Comparison of ENCODE assay signal across 11 mouse cellular contexts in the genomic region with DNA sequence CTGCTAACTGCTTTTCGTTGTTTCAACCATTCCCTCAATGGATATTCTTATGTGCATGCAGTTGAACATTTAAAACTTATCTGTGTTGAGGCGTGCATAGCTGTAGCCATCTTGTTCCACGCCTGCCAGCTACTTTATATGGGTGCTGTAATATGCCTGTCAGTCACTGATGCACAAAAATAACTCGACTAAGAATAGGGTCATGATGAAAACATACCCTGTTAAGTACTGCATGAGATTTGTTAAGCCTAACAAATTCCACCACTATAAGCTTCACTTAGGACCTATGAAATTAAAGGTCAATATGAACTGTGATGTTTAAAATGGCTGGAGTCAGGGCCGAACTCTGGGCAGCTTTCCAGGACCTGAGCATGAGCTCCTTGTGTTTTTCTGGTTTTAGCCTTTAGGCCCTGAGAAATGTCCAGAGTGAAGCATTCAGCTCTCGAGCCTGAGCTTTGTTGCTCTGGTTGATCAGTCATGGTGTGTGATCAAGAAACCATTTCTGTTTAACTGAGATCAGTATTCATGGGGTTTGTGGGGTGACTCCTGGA. TPM values are rescaled to one million over a fixed set of nuclear protein-coding genes. Genes with fewer than 3 reads are reported as not detected.
A peak's percentile ranks its signal among the peaks of the same experiment; 100 is the strongest.
DNase-seq lines count a peak whose midpoint lies in the region; ATAC-seq and TF ChIP-seq lines count a peak whose summit lies in the region.
"Had no signal": no experiment of that assay in that cellular context is flagged by ENCODE, and none has a peak within 500 bp of the region (broad histone marks: within the 10 kb centered on the region; RNA-seq: fewer than 3 reads in every experiment).

No protein-coding gene starts in this region.

- peak overlapping the region; percentile 32; the same call in 1 of the 2 replicates for H3K4me3 ChIP-seq in liver, adult 2 months (ENCODE audit: insufficient read depth, low read depth, low read length)
- H3K4me3 ChIP-seq in liver, embryonic 11.5 days (ENCODE audit: low read depth, low read length): no peak overlapping the region
- peak overlapping the region; percentile 2; the same call in 1 of the 2 replicates for H3K4me3 ChIP-seq in forebrain, embryonic 12.5 days (replicated peaks)
- H3K4me3 ChIP-seq in limb, embryonic 14.5 days (replicated peaks; ENCODE audit: low read length): no peak overlapping the region

- H3K4me1 ChIP-seq in liver, adult 2 months (ENCODE audit: control insufficient read depth, insufficient read depth, low read length): peaks cover 16% of the 10 kb centered on the region
- 0 out of 2 replicates have a peak, but pooled peaks cover 4% of the 10 kb centered on the region for H3K4me1 ChIP-seq in liver, embryonic 11.5 days (replicated peaks; ENCODE audit: control insufficient read depth, insufficient read depth, low read length)
- H3K4me1 ChIP-seq in forebrain, embryonic 12.5 days: peaks cover 29% of the 10 kb centered on the region
- H3K4me1 ChIP-seq in limb, embryonic 14.5 days (ENCODE audit: control insufficient read depth, insufficient read depth, low read length): peaks cover 20% of the 10 kb centered on the region

- H3K9ac ChIP-seq in liver, adult 2 months (ENCODE audit: low read depth, low read length): no peak overlapping the region
- no peak overlapping the region for H3K9ac ChIP-seq in liver, embryonic 11.5 days (ENCODE audit: low read depth, low read length)
- H3K9ac ChIP-seq in forebrain, embryonic 12.5 days: no peak overlapping the region
- H3K9ac ChIP-seq in limb, embryonic 14.5 days (ENCODE audit: low read depth, low read length, severe bottlenecking): no peak overlapping the region
- H3K9ac ChIP-seq: liver, embryonic 13.5 days had no signal

- 48% methylated on average over 6 of the region's 6 CpGs for WGBS in liver, adult 2 months
- 79% methylated on average over 6 of the region's 6 CpGs for WGBS in liver, embryonic 11.5 days
- WGBS in forebrain, embryonic 12.5 days: 75% methylated on average over 6 of the region's 6 CpGs
- WGBS in limb, embryonic 14.5 days: 73% methylated on average over 6 of the region's 6 CpGs

- peak; percentile 17 to 40 for DNase-seq in adrenal gland, adult (ENCODE audit: inconsistent age in 2 of 2, low spot score in 1 of 2)
- DNase-seq in adrenal gland, postnatal 4 days (ENCODE audit: low spot score in 2 of 2): no peak
- DNase-seq in liver, adult 2 months (ENCODE audit: extremely low read depth, low read depth, low spot score): peak; percentile 38
- DNase-seq in liver, embryonic 11.5 days (ENCODE audit: low spot score): no peak
- DNase-seq in limb, embryonic 14.5 days (ENCODE audit: low spot score): no peak
- DNase-seq in thymus, postnatal 0 days (ENCODE audit: low spot score): no peak
- no peak for DNase-seq in urinary bladder, postnatal 4 days (ENCODE audit: low spot score in 2 of 2)
- DNase-seq: liver, embryonic 13.5 days; thymus, postnatal 25 days had no signal

- ATAC-seq in liver, embryonic 11.5 days (replicated peaks; ENCODE audit: low FRiP score): no peak
- no peak for ATAC-seq in forebrain, embryonic 12.5 days (ENCODE audit: low FRiP score)
- ATAC-seq in limb, embryonic 14.5 days (ENCODE audit: low FRiP score, low read depth): no peak
- ATAC-seq: Patski had no signal

- H3K79me2 ChIP-seq in liver, adult 2 months (ENCODE audit: control insufficient read depth, insufficient read depth, low read length): peaks cover 8% of the 10 kb centered on the region; the same call in 1 of the 2 replicates

- H3K27ac ChIP-seq in liver, adult 2 months (replicated peaks; ENCODE audit: insufficient read depth, low read depth, low read length): peak overlapping the region; percentile 15; the same call in 1 of the 2 replicates
- H3K27ac ChIP-seq in liver, embryonic 11.5 days (ENCODE audit: low read depth, low read length): no peak overlapping the region
- H3K27ac ChIP-seq in forebrain, embryonic 12.5 days: no peak overlapping the region
- no peak overlapping the region for H3K27ac ChIP-seq in limb, embryonic 14.5 days (replicated peaks; ENCODE audit: low read depth, low read length)
- H3K27ac ChIP-seq: liver, embryonic 13.5 days had no signal

- no peaks in the 10 kb centered on the region for H3K9me3 ChIP-seq in liver, embryonic 11.5 days (ENCODE audit: control insufficient read depth, low read length)
- no peaks in the 10 kb centered on the region for H3K9me3 ChIP-seq in forebrain, embryonic 12.5 days
- no peaks in the 10 kb centered on the region for H3K9me3 ChIP-seq in limb, embryonic 14.5 days (ENCODE audit: control insufficient read depth, low read length)
- H3K9me3 ChIP-seq: liver, embryonic 13.5 days had no signal

- no peak overlapping the region for H3K4me2 ChIP-seq in liver, embryonic 11.5 days
- H3K4me2 ChIP-seq in forebrain, embryonic 12.5 days: peak overlapping the region; percentile 47
- peak overlapping the region; percentile 84; the same call in 1 of the 2 replicates for H3K4me2 ChIP-seq in limb, embryonic 14.5 days (replicated peaks; ENCODE audit: low read depth, low read length, severe bottlenecking)

- TF ChIP-seq CTCF in liver, adult 2 months (IDR thresholded peaks at IDR 0.05; ENCODE audit: low read depth, low read length): no peak

- no peak for TF ChIP-seq POLR2A in liver, adult 2 months (IDR thresholded peaks at IDR 0.05; ENCODE audit: extremely low read depth, insufficient read depth, low read length)
- no peak for TF ChIP-seq POLR2A in limb, embryonic 14.5 days (IDR thresholded peaks at IDR 0.05; ENCODE audit: borderline replicate concordance, extremely low read depth, insufficient read depth, insufficient read length)

- no peaks in the 10 kb centered on the region for H3K27me3 ChIP-seq in liver, adult 2 months (ENCODE audit: control insufficient read depth, insufficient read depth, low read length)
- no peaks in the 10 kb centered on the region; the same call in 1 of the 2 replicates for H3K27me3 ChIP-seq in liver, embryonic 11.5 days (replicated peaks; ENCODE audit: control insufficient read depth, insufficient read depth, low read length)
- H3K27me3 ChIP-seq in forebrain, embryonic 12.5 days: no peaks in the 10 kb centered on the region
- H3K27me3 ChIP-seq in limb, embryonic 14.5 days (ENCODE audit: control insufficient read depth, insufficient read depth, low read length): no peaks in the 10 kb centered on the region
- H3K27me3 ChIP-seq: Patski had no signal

- H3K36me3 ChIP-seq in liver, adult 2 months (ENCODE audit: control insufficient read depth, insufficient read depth, low read length): no peaks in the 10 kb centered on the region
- no peaks in the 10 kb centered on the region for H3K36me3 ChIP-seq in liver, embryonic 11.5 days (ENCODE audit: control insufficient read depth, insufficient read depth, low read length)
- no peaks in the 10 kb centered on the region for H3K36me3 ChIP-seq in forebrain, embryonic 12.5 days (replicated peaks)
- no peaks in the 10 kb centered on the region for H3K36me3 ChIP-seq in limb, embryonic 14.5 days (ENCODE audit: control insufficient read depth, insufficient read depth, low read length)
- H3K36me3 ChIP-seq: liver, embryonic 13.5 days had no signal

RNA-seq across cellular contexts. Expression of a gene that starts 2.0 kb away (rescaled TPM):
- total RNA-seq in adrenal gland, postnatal 4 days (2021): 1 to 10 TPM; 8.6 to 10.0 TPM
- 39.7 and 51.4 TPM in 2 replicates for total RNA-seq in liver, adult 2 months (2014; rRNA removed)
- 9.0 and 9.6 TPM in 2 replicates for polyA plus RNA-seq in liver, adult 2 months (2012; rRNA removed)
- polyA plus RNA-seq in liver, embryonic 11.5 days (2014; fragmentation: Nextera tagmentation; extraction: Ambion mirVana): 4.1 and 4.2 TPM in 2 replicates
- polyA plus RNA-seq in forebrain, embryonic 12.5 days (2016; fragmentation: Nextera tagmentation; extraction: Ambion mirVana): 32.7 and 41.1 TPM in 2 replicates
- polyA plus RNA-seq in limb, embryonic 14.5 days (2012; rRNA removed): 6.0 and 7.0 TPM in 2 replicates
- 20.0 and 21.6 TPM in 2 replicates for polyA plus RNA-seq in limb, embryonic 14.5 days (2014; fragmentation: Nextera tagmentation; extraction: Ambion mirVana)
- 3.0 and 4.7 TPM in 2 replicates for polyA plus RNA-seq in thymus, postnatal 0 days (2015; fragmentation: Nextera tagmentation; extraction: Ambion mirVana)

RNA-seq across cellular contexts. Expression of a gene that starts 2.2 kb away (rescaled TPM):
- total RNA-seq in adrenal gland, postnatal 4 days (2021): 10 to 100 TPM in 1 of 2 experiments, 1 to 10 TPM in 1; 9.8 to 13.5 TPM
- total RNA-seq in liver, adult 2 months (2014; rRNA removed): 2.6 and 3.0 TPM in 2 replicates
- polyA plus RNA-seq in liver, adult 2 months (2012; rRNA removed): 0.42 and 1.2 TPM in 2 replicates
- polyA plus RNA-seq in liver, embryonic 11.5 days (2014; fragmentation: Nextera tagmentation; extraction: Ambion mirVana): 4.4 and 6.0 TPM in 2 replicates
- 84.4 and 99.3 TPM in 2 replicates for polyA plus RNA-seq in forebrain, embryonic 12.5 days (2016; fragmentation: Nextera tagmentation; extraction: Ambion mirVana)
- 28.1 and 28.6 TPM in 2 replicates for polyA plus RNA-seq in limb, embryonic 14.5 days (2012; rRNA removed)
- polyA plus RNA-seq in limb, embryonic 14.5 days (2014; fragmentation: Nextera tagmentation; extraction: Ambion mirVana): 21.4 and 25.9 TPM in 2 replicates
- polyA plus RNA-seq in thymus, postnatal 0 days (2015; fragmentation: Nextera tagmentation; extraction: Ambion mirVana): 4.8 and 7.6 TPM in 2 replicates

RNA-seq across cellular contexts. Expression of a gene that starts 39.1 kb away (rescaled TPM):
- under 1 TPM; 0.06 to 0.11 TPM for total RNA-seq in adrenal gland, postnatal 4 days (2021)
- total RNA-seq in liver, adult 2 months (2014; rRNA removed): not detected in 2 replicates
- not detected in 2 replicates for polyA plus RNA-seq in liver, adult 2 months (2012; rRNA removed)
- polyA plus RNA-seq in liver, embryonic 11.5 days (2014; fragmentation: Nextera tagmentation; extraction: Ambion mirVana): 0.15 TPM in 1 of 2 replicates, not detected in the other
- 0.04 TPM in 1 of 2 replicates, not detected in the other for polyA plus RNA-seq in forebrain, embryonic 12.5 days (2016; fragmentation: Nextera tagmentation; extraction: Ambion mirVana)
- 0.12 and 0.59 TPM in 2 replicates for polyA plus RNA-seq in limb, embryonic 14.5 days (2012; rRNA removed)
- not detected in 2 replicates for polyA plus RNA-seq in limb, embryonic 14.5 days (2014; fragmentation: Nextera tagmentation; extraction: Ambion mirVana)
- polyA plus RNA-seq in thymus, postnatal 0 days (2015; fragmentation: Nextera tagmentation; extraction: Ambion mirVana): not detected in 2 replicates

Comparison
In these comparisons a context has a peak if more than half of its experiments do, and no peak if none do; other contexts are left out.
1. DNase-seq: peak in adrenal gland, adult (2 of 2) and liver, adult 2 months (single experiment); none in adrenal gland, postnatal 4 days (0 of 2), liver, embryonic 11.5 days (single experiment), limb, embryonic 14.5 days (single experiment), thymus, postnatal 0 days (single experiment) and urinary bladder, postnatal 4 days (0 of 2).
2. H3K4me3 ChIP-seq: peak in liver, adult 2 months (single experiment) and forebrain, embryonic 12.5 days (single experiment); none in liver, embryonic 11.5 days (single experiment) and limb, embryonic 14.5 days (single experiment).